Mouse (Mus musculus) mesoderm, embryonic 11.5 days (tissue): ENCODE measurements at regions not wholly inside any gene's neighbourhood (a gene's known extent, or its start where the extent isn't known, plus 50 kb on each side); places are given as distances from the start of the nearest gene placed in this dataset.
A peak's percentile ranks its signal among the peaks of the same experiment; 100 is the strongest.

ENCODE experiments used
- DNase-seq: peaks from one replicate; pipeline ENCODE4 v3.0.0-alpha.2; 2012; ENCODE audit warnings: low read depth, low spot score

GRCm38 (mm10) chr9:118204456-118204855, 54.5 kb upstream of the Cmc1 start:
- no peak for DNase-seq

GRCm38 (mm10) chr9:118206483-118206882, 56.5 kb upstream of the Cmc1 start:
- DNase-seq = no peak

DNA sequence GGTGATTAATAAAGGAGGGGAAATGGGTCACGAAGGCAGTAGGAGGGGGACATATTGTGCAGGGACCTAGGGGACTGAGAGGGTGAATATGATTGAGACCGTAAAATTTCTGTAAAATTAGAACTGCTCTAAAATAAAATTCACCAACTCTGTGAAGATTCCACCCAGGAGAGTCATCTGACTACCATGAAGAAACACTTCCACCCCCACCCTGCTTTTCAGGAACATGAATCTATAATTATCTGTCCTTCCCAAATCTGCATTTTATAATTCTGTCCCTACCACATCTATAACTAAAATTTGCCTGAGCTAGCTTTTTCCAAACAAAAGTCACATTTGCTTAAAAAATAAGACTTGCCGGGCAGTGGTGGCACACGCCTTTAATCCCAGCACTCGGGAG, 69.7 kb upstream of the Cmc1 start:
- DNase-seq = no peak

- DNase-seq = no peak
These were observed 71.2 kb upstream of the Cmc1 start for GRCm38 (mm10) chr9:118221186-118221585.

DNA sequence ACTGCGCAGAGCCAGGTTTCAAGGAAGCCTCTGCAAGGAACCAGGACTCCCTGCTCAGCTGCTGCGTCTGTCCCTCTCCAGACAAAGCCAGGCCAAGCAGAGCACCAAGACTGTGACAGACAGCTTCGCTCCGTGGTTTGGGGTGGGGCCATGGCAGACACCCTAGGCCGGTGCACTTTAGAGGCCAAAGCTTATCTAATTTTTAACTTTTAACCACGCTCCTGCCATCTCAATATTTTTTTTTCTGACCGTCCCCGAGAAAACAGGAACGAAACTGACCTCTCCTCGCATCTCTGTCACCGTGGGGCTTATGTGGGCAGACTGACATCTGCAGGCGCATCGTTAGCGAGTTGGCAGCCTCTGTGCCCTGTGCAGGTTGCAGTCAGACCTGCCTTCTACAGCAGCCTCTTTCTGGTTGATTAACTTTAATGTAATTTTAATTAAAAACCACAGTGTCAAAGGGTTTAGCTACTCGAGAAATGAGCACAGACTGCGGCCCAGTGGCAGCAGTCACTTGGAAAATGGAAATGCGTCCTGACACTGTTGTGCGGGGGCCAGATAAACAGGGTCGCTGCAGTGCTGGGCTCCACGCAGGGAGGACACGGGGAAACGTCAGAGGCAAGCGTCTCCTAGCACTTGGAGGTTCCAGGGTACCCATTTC, 77.6 kb upstream of the Cmc1 start:
- DNase-seq = no peak

- DNase-seq = no peak
These were observed 78.9 kb upstream of the Cmc1 start for GRCm38 (mm10) chr9:118228691-118229427.

- no peak for DNase-seq
These were observed 90.7 kb upstream of the Cmc1 start for GRCm38 (mm10) chr9:118240711-118241110.

GRCm38 (mm10) chr9:118246820-118247628, 97.0 kb upstream of the Cmc1 start:
- no peak for DNase-seq

DNA sequence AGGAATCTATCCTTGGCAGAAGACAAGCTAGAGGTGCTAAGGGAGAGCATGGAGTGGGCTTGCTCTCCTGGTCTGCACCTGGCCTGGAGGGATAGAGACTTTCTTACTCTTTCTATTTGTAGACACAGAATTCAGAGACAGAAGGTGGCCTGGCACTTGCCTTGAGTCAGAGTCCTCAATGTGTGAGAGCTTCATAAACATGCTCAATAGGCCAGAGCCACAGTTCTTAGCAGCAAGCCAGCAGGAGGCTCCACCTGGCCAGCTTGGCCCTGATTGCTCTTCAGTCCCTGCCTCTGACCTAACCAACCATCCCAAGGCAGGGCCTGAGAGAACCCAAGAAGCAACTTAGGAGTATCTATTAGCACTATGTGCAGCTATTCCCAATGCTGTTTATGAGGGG, 103.9 kb upstream of the Cmc1 start:
- DNase-seq = no peak

- no peak for DNase-seq
These were observed 105.3 kb upstream of the Cmc1 start for GRCm38 (mm10) chr9:118255200-118255733.

- DNase-seq = peak; percentile 62
These were observed 105.8 kb upstream of the Cmc1 start for GRCm38 (mm10) chr9:118255751-118256266.

DNA sequence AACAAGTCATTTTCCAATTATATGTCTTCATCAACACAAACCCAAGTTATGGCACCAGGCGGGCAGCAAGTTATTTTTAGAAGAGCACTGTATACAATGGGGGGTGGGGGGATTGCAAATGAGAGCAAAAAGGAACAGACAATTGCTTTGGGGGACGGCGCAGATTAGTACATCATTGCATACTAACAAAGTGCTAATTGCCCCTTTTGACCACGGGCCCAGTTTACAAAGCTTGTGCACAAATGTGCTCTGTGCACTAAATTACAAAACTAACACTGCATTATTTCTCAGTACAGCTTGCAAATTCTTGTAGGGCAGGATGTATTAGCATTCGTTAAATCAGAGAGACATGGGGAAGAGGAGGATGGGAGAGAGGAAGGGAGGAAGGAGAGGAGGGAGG, 116.3 kb upstream of the Cmc1 start:
- no peak for DNase-seq

GRCm38 (mm10) chr9:118271681-118272080, 121.7 kb upstream of the Cmc1 start:
- no peak for DNase-seq

DNA sequence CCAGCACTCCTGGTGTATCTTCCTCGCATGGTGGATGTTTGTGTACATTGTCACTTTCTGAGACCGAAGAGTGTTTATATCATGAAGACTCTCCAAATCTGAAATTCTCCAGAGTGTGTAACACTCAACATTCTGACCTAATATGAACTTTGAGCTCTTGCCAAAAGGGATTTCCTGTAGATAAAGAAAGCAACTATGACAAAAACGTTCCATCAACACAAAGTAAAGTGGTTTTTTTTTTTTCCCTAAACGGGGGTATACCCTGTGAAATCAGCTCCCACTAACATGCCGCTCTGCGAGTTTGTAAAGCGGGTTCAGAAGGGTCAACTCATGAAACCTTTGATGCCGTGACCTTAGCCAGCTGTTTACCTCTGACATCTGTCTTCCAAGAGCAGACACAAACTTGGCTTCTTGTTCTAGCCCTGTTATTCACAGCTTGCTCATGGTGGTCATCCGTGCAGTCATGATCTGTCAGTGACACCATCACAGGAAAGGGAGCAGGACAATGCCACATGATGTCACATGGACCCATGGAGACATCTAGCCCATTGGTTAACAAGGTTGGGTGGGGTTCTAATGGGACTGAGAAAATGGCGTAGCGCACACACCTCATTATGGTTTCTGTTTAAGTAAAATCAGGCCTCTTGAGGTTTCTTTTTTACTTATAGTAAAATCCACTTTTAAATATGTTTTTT, 122.9 kb upstream of the Cmc1 start:
- DNase-seq = no peak

GRCm38 (mm10) chr9:118285481-118285880, 135.5 kb upstream of the Cmc1 start:
- DNase-seq = no peak

DNA sequence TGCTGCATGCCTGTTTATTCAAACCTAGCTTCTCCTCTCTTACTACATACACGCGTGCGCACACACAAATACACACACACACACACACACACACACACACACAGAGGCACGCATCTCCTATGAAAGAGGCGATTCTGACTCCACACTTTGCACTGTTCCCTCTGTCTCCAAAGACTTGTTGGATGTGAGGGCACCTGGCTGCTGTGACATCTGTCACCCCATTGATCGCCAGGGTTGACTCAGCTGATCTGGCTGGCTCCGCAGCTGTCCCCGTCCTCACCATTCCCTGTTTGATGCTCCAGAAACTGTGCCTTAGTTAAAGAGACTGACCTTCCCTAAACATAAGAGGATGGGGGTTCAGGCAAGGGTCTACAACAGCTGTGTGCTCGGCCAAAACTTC, 137.6 kb upstream of the Cmc1 start:
- no peak for DNase-seq

- DNase-seq = no peak
These were observed 142.9 kb upstream of the Cmc1 start for GRCm38 (mm10) chr9:118292836-118293235.

DNA sequence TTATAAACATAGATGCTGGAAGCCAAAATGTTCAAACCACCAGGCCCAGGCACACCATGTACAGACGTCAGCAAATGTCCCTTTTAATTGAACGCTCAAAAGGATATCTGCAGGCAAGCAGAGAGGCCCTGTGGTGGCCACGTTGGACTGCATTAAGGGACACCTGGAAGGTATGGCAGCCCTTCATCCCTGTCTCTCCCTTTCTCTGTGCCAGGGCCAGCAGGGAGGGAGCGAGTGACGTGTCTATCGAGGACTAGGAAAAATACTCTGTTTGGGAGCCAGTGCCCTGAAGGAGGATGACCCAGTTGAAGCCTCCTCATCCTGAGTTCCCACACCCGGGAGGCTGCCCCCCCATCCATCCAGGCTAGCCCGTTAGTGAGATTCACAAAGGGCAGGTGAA, 144.0 kb upstream of the Cmc1 start:
- DNase-seq = no peak

DNA sequence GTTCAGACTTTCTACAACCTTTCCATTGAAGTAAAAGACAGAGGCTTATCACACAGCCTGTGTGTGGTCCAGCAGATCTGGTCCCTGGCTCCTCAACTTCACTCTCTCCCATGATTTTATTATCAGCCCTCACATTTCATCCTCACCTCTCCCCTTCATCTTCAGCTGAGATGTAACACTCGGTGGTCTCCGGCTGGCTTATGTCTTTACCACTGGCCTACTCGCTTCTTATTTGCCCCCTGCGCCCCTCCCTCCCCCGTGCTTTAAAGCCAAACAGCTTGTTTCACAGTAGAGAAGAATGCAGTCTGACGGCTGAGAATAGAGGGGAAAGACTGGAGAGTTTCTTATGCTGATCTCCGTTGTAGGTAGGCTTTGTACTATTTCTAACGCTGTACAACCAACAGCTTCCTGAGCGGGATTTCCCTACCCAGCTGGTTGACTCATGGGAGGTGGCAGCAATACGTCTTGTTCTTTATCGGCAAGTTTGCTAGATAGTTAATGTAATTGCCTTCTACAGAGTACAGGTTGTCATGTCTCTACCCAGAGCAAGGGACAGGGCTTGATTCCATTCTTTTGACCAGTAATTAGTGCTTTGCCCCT, 152.9 kb upstream of the Cmc1 start:
- no peak for DNase-seq

- no peak for DNase-seq
These were observed 159.5 kb upstream of the Eomes start for GRCm38 (mm10) chr9:118318357-118319140.
